Mouse (Mus musculus) hindbrain, embryonic 14.5 days (tissue): ENCODE data around the gene Tfap2a. TPM values are rescaled to one million over a fixed set of nuclear protein-coding genes. Genes with fewer than 3 reads are reported as not detected.

Source experiments
- ATAC-seq: fragments of 200-750 bp; cut with Nextera tagmentation; 2 replicates; pipeline ENCODE4 v1.8.0; 2017; ENCODE audit warnings: moderate number of reproducible peaks, mild to moderate bottlenecking, moderate TSS enrichment, moderate library complexity; ENCODE audit not compliant: low FRiP score
- DNase-seq: peaks from one replicate; pipeline ENCODE4 v3.0.0-alpha.2; 2015; ENCODE audit warnings: low spot score
- H3K27ac ChIP-seq: fragments of 300-500 bp; sonication (generic); 2 replicates; pipeline ENCODE4 v1.5.1; 2014; ENCODE audit warnings: mild to moderate bottlenecking, moderate library complexity
- H3K27me3 ChIP-seq: fragments of 300-500 bp; sonication (generic); 2 replicates; pipeline ENCODE4 v1.6.1; 2014; ENCODE audit warnings: mild to moderate bottlenecking, low read length, mixed read lengths; ENCODE audit not compliant: control insufficient read depth, insufficient read depth
- H3K36me3 ChIP-seq: fragments of 300-500 bp; sonication (generic); replicated peaks from 2 replicates; pipeline ENCODE4 v1.6.1; 2014; ENCODE audit not compliant: control insufficient read depth, insufficient read depth
- H3K4me1 ChIP-seq: fragments of 300-500 bp; sonication (generic); replicated peaks from 2 replicates; pipeline ENCODE4 v1.6.1; 2014; ENCODE audit warnings: antibody characterized with exemption, low read length, mixed read lengths; ENCODE audit not compliant: control insufficient read depth, insufficient read depth
- H3K4me2 ChIP-seq: fragments of 300-500 bp; sonication (generic); replicated peaks from 2 replicates; pipeline ENCODE4 v1.6.1; 2014; ENCODE audit warnings: mild to moderate bottlenecking, moderate library complexity
- H3K4me3 ChIP-seq: fragments of 300-500 bp; sonication (generic); replicated peaks from 2 replicates; pipeline ENCODE4 v1.5.1; 2014; ENCODE audit warnings: mild to moderate bottlenecking, low read length
- H3K9ac ChIP-seq: fragments of 300-500 bp; sonication (generic); 2 replicates; pipeline ENCODE4 v1.6.1; 2014
- H3K9me3 ChIP-seq: fragments of 300-500 bp; sonication (generic); 2 replicates; pipeline ENCODE4 v1.6.1; 2016; ENCODE audit warnings: low read length; ENCODE audit not compliant: control insufficient read depth
- WGBS: fragments of 180-500 bp; shearing (Covaris S2); extraction: QIAGEN DNeasy Blood & Tissue Kit; methylation state at CpG from one replicate; pipeline ENCODE4 v1.1.7; 2014; 5-methylcytosine and 5-hydroxymethylcytosine counted together
- polyA plus RNA-seq: library from polyadenylated mRNA; unstranded; fragments of >200 nt; fragmentation: Nextera tagmentation; extraction: Ambion mirVana; gene quantifications from 2 replicates; pipeline ENCODE4 v1.2.1, GENCODE M21; 2014

Gene Tfap2a
- polyA plus RNA-seq, 1 experiment from 2014 or later, result 10.5 TPM

DNA sequence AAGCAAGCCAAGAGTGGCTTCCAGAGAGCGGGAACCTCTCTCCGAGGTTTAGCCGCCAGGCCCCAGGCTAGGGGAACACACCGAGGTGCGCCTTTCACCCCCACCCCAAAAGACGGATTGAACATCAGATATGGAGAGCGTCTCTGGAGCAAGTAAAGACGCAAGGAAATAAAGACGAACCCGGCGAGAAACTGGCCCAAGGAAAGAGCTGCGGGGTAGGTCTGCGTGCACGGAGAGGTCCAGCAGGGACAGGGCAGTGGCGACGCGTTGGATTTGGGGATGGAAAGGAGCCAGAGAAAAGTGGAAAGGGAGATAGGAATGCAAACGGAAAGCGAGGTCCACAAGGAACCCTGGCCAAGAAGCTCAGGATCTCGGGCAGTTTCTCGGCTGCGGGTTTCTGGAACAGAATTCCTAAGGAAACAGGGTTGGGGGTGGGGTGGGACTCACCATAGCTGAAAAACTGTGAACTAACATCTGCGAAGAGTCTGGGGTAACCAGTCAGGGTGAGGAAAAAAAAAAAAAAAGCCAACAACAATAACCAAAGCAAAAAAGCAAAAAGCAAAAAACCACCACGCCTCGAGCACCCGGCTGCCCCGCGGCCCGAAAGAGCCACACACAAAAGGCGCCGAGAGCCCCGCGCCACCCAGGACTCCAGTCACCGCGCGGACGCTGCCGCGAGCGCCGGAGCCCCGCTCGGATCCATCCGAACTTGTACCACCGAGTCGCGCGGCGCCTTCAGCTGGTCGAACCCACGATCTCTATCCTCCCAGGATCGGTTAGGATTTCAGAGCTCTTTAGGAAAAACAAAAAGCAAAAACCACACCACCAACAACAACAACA lies 8.4 kb downstream of the Tfap2a start:
- ATAC-seq, result no peak
- peak overlapping the region; percentile 73 for H3K9ac ChIP-seq
- H3K27me3 ChIP-seq, result peaks cover 60% of the 10 kb centered on the region
- no peak for DNase-seq
- peak overlapping the region; percentile 46 for H3K4me2 ChIP-seq
- peak overlapping the region; percentile 47 for H3K4me3 ChIP-seq
- peak overlapping the region; percentile 93 for H3K27ac ChIP-seq
- no peaks in the 10 kb centered on the region for H3K9me3 ChIP-seq
- no peaks in the 10 kb centered on the region; the same call in 1 of the 2 replicates for H3K4me1 ChIP-seq
- H3K36me3 ChIP-seq, result no peaks in the 10 kb centered on the region
- WGBS, result under 1% methylated on average over 52 of the region's 52 CpGs

DNA sequence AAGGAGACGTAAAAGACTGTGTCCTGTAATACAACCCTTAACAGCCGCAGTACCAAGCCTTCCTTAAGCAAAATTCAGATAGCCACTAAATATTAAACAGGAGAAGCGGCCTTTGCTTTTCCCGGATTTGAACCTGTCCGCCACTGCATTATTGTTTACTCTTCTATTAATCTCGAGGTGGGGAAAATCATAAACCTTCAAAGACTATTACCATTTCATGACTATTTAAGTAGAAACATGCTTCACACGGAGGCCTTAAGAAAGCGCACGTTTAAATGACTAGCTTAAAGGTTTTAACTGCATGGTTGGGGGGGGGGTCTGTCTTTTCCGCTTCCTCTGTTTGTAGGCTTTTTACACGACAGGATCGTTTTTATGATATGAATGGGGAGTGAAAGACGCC lies 9.1 kb downstream of the Tfap2a start:
- Histone ChIP-seq H3K9me3 (no peaks in the 10 kb centered on the region), H3K9ac (peak overlapping the region; percentile 73), H3K27ac (peak overlapping the region; percentile 93), H3K4me2 (peak overlapping the region; percentile 46), H3K4me3 (peak overlapping the region; percentile 47), H3K27me3 (peaks cover 60% of the 10 kb centered on the region), H3K36me3 (no peaks in the 10 kb centered on the region), H3K4me1 (no peaks in the 10 kb centered on the region; the same call in 1 of the 2 replicates)
- no peak for DNase-seq
- WGBS, result 1% methylated on average over 13 of the region's 13 CpGs
- no peak for ATAC-seq

DNA sequence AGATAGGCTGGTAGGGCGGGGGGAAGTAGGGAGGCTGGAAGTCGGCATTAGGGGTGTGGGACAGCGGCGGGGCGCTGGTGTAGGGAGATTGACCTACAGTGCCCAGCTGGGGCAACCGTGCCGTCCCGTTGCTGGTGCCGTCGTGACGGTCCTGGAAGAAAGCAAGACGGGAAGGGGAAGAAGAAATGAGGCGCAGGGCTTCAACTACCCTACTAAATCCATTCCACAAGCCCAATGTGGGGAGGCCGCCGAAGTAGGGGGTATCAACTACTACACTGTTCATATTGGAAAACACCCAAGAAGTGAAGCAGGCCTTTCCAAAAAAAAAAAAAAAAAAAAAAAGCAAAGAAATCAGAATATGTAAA lies 9.6 kb downstream of the Tfap2a start:
- 3% methylated on average over 15 of the region's 15 CpGs for WGBS
- Histone ChIP-seq H3K27ac (peak overlapping the region; percentile 93), H3K4me2 (peak overlapping the region; percentile 46), H3K36me3 (no peaks in the 10 kb centered on the region), H3K9ac (peak overlapping the region; percentile 73), H3K27me3 (peaks cover 62% of the 10 kb centered on the region), H3K9me3 (no peaks in the 10 kb centered on the region), H3K4me1 (no peaks in the 10 kb centered on the region), H3K4me3 (peak overlapping the region; percentile 47)
- ATAC-seq, result no peak
- DNase-seq, result no peak

DNA sequence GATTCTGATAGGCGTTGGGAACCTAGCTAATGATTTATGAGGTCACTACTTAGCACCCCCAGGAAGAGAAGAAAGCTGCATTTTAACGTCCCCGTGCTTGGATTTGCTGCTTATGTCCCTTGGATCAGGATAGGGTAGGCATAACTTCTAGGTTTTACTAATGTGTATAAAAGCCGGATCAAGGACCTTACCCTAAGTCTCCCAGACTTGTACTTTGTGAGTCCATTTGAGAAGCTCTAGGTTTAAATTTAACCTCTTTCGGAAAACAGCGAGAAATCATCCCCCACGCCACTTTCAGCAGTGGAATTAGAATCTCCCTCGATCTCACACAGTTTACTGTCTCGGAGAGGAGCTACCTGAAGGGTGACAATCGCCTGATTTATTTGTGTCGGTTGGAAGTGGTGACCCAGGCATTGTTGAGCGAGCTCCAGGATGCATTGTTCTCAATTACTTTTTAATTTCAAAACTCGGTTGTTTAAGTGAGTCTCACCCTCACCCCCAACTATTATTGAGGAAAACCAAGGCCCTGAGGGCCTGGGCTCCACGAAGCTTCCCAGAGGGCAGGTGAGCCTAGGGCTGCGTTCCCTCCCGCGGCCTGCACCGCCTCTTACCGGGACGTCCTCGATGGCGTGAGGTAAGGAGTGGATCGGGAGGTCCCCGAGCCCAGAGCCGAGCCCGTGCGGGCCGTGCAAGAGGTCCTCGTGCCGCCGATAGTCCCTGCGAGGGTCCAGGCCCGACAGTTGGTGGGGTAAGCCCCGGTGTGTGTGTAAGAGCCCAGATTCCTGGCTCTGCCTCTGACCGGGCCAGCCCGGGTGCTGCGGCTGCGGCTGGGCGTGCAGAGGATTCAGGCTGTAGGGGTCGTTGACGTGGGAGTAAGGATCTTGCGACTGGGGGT lies 10.2 kb downstream of the Tfap2a start:
- peaks cover 66% of the 10 kb centered on the region for H3K27me3 ChIP-seq
- ATAC-seq, result no peak

DNA sequence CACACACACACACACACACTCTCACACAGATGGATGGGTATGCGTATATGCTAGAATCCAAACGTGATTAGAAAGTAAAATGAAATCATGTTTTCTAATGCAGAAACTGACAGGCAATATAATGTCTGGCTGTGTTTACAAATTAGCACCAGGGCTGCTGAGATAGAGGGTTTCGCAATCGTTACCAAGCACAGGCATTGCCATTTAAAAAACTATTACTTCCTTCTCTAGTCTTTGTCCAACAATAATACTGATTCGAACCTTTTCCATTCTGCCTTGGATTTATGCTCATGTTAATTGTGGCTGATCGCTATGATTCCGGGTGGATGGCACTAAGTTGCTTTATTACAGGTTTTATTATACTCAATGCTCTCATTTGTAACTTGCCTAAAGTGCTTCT lies 12.3 kb downstream of the Tfap2a start:
- Histone ChIP-seq H3K9ac (peak overlapping the region; percentile 64), H3K27me3 (peaks cover 63% of the 10 kb centered on the region), H3K9me3 (no peaks in the 10 kb centered on the region), H3K4me1 (no peaks in the 10 kb centered on the region), H3K4me3 (peak overlapping the region; percentile 55), H3K27ac (peak overlapping the region; percentile 23), H3K36me3 (no peaks in the 10 kb centered on the region), H3K4me2 (peak overlapping the region; percentile 81)
- DNase-seq (no peak), ATAC-seq (no peak)
- WGBS, result 8% methylated on average over 7 of the region's 7 CpGs

More for the DNA sequence above, 10.2 kb downstream of the Tfap2a start:
- Histone ChIP-seq H3K4me2 (peak overlapping the region; percentile 46), H3K4me3 (peak overlapping the region; percentile 47), H3K4me1 (no peaks in the 10 kb centered on the region), H3K9me3 (no peaks in the 10 kb centered on the region), H3K36me3 (no peaks in the 10 kb centered on the region), H3K9ac (peak overlapping the region; percentile 73), H3K27ac (peak overlapping the region; percentile 93)
- DNase-seq, result no peak
- WGBS, result under 1% methylated on average over 42 of the region's 42 CpGs

DNA sequence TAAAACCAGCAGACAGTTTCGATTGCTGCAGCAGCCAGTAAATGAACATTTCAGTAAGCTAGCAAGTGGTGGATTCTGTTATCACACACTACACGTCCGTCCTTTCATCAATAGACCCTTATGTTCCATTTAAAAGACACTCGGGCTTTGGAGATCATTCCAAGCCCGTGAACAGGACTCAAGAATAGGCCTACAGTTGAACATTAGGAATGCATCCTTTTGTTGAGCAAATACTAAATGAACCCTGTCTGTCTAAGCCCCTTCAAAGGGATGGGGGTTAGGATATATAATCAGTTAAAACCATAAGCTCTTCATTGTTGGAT lies 14.6 kb downstream of the Tfap2a start:
- Histone ChIP-seq H3K9me3 (no peaks in the 10 kb centered on the region), H3K4me1 (no peaks in the 10 kb centered on the region), H3K27ac (peak overlapping the region; percentile 87), H3K27me3 (peaks cover 85% of the 10 kb centered on the region), H3K4me3 (peak overlapping the region; percentile 55), H3K36me3 (no peaks in the 10 kb centered on the region), H3K4me2 (peak overlapping the region; percentile 81), H3K9ac (peak overlapping the region; percentile 64)
- ATAC-seq (no peak), DNase-seq (no peak)
- 3% methylated on average over 5 of the region's 5 CpGs for whole genome bisulfite sequencing

DNA sequence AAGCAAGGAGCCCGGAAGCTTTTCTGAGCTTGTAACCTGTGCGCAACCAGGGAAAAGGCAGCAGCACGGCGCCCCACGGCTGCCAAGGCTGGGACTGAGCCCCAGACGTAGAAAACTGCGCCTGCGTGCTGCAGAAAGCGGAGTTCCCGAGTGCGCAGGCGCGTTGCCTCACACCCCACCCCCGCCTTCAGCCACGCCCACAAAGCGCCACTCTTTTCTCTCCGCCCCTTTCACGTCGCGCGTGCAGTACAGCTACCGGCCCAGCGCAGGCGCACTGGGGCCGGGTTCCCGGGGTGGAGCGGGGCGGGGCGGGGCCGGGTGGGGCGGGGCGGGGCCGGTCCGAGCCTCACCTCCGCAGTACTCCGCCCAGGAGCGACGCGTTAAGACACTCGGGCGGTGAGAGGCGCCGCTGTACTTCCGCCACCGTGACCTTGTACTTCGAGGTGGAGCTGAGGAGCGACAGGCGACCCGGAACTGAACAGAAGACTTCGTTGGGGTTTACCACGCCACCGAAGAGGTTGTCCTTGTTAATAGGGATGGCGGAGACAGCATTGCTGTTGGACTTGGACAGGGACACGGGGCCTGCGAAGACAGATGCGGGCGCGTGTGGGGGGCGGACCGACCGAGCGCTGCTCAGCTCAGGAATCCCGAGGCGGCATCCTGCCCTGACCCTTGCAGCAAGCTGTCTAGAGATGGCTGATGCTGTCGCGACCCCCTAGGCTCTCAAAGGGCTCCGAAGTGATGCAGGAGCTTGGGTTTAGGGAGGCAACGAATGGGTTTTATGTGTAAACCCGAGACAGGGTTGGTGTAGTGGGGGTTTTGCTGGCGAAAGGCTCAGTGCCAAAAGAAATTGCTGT lies 15.2 kb downstream of the Tfap2a start:
- Histone ChIP-seq H3K9me3 (no peaks in the 10 kb centered on the region), H3K27me3 (peaks cover 85% of the 10 kb centered on the region), H3K4me3 (peak overlapping the region; percentile 55), H3K36me3 (no peaks in the 10 kb centered on the region), H3K9ac (peak overlapping the region; percentile 64), H3K27ac (peak overlapping the region; percentile 87), H3K4me1 (no peaks in the 10 kb centered on the region), H3K4me2 (peak overlapping the region; percentile 81)
- DNase-seq, result peak; percentile 96
- peak; percentile 95 for ATAC-seq
- under 1% methylated on average over 67 of the region's 70 CpGs for WGBS

DNA sequence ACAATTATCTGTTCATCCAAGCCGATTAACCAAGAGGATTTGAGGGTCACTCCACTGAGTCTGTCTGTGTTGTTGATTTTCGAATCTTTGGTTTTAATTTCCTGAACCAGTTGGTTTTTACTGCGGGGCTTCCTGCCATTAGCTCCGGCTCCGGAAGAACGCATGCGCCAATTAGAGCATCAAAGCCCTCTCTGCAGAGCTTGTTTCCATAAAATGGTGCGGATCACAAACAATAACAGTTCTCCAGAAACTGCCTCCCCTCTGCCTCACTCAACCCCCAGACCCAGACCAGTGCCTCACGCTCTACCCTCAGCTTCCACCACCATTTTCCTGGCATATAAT lies 18.5 kb downstream of the Tfap2a start:
- Histone ChIP-seq H3K9ac (no peak overlapping the region), H3K4me1 (no peaks in the 10 kb centered on the region), H3K36me3 (no peaks in the 10 kb centered on the region), H3K27ac (no peak overlapping the region), H3K9me3 (no peaks in the 10 kb centered on the region), H3K27me3 (peaks cover 89% of the 10 kb centered on the region), H3K4me3 (no peak overlapping the region), H3K4me2 (no peak overlapping the region)
- DNase-seq, result no peak
- 25% methylated on average over 9 of the region's 9 CpGs for WGBS
- no peak for ATAC-seq
